Mouse (Mus musculus) naive thymus-derived CD4-positive, alpha-beta T cell, adult 5 months (primary cell): ENCODE measurements around the gene Foxl2. TPM values are rescaled to one million over a fixed set of nuclear protein-coding genes. Genes with fewer than 3 reads are reported as not detected.

ENCODE experiments used
- polyA plus RNA-seq: library from polyadenylated mRNA; unstranded; fragments of 100-300 nt; shearing (Covaris generic); gene quantifications from one replicate; pipeline ENCODE4 v1.2.1, GENCODE M21; 2017

The Foxl2 gene
- polyA plus RNA-seq, result not detected

GRCm38 (mm10) chr9:98955103-98955715, at the start of gene Foxl2:
Gene Foxl2 (plus strand): TSS chr9:98955288.

GRCm38 (mm10) chr9:98985800-98986475, 30.9 kb downstream of the Foxl2 start, which contains the start of gene Faim:
Gene Faim (plus strand): TSS chr9:98986373.

Other genes with a start within 250 kb of the Foxl2 start
- not detected for gene Prr23a1, start 112.8 kb upstream of the Foxl2 start, polyA plus RNA-seq
- not detected for gene Prr23a2, start 98.8 kb upstream of the Foxl2 start, polyA plus RNA-seq
- not detected for gene Prr23a3, start 90.5 kb upstream of the Foxl2 start, polyA plus RNA-seq
- not detected for gene 7420426K07Rik, start 52.2 kb upstream of the Foxl2 start, polyA plus RNA-seq
- 51.2 TPM for gene Faim, start 31.1 kb downstream of the Foxl2 start, polyA plus RNA-seq
- gene Gm1123, start 80.4 kb downstream of the Foxl2 start, polyA plus RNA-seq, result 0.37 TPM
- 13.8 TPM for gene Pik3cb, start 185.3 kb downstream of the Foxl2 start, polyA plus RNA-seq